Mouse (Mus musculus) CH12.LX (cell line): ENCODE measurements at regions not wholly inside any gene's neighbourhood (a gene's known extent, or its start where the extent isn't known, plus 50 kb on each side); places are given as distances from the start of the nearest gene placed in this dataset.

Experiments used
- E2F4 ChIP-seq: IDR thresholded peaks from 2 replicates; pipeline ENCODE4 v1.6.1; 2011; ENCODE audit warnings: low read depth, low read length, improper control_type of control experiment; ENCODE audit not compliant: insufficient replicate concordance
- EP300 ChIP-seq: IDR thresholded peaks from 2 replicates; pipeline ENCODE4 v1.6.1; 2011; ENCODE audit warnings: low read length, improper control_type of control experiment
- POLR2AphosphoS2 ChIP-seq: IDR thresholded peaks from 2 replicates; pipeline ENCODE4 v1.6.1; 2011; ENCODE audit warnings: low read depth, low read length, improper control_type of control experiment
- TCF12 ChIP-seq: IDR thresholded peaks from 2 replicates; pipeline ENCODE4 v1.6.1; 2014; ENCODE audit warnings: low read depth, mild to moderate bottlenecking, inconsistent platforms, low read length, improper control_type of control experiment
- ZC3H11A ChIP-seq: IDR thresholded peaks from 2 replicates; pipeline ENCODE4 v1.6.1; 2012; ENCODE audit warnings: low read depth, mild to moderate bottlenecking, inconsistent platforms, low read length, improper control_type of control experiment
- ZKSCAN1 ChIP-seq: IDR thresholded peaks from 2 replicates; pipeline ENCODE4 v1.6.1; 2012; ENCODE audit warnings: low read depth, inconsistent platforms, low read length, improper control_type of control experiment, borderline replicate concordance
- ZMIZ1 ChIP-seq: IDR thresholded peaks from 2 replicates; pipeline ENCODE4 v1.6.1; 2012; ENCODE audit warnings: low read depth, mild to moderate bottlenecking, inconsistent platforms, low read length, improper control_type of control experiment

DNA sequence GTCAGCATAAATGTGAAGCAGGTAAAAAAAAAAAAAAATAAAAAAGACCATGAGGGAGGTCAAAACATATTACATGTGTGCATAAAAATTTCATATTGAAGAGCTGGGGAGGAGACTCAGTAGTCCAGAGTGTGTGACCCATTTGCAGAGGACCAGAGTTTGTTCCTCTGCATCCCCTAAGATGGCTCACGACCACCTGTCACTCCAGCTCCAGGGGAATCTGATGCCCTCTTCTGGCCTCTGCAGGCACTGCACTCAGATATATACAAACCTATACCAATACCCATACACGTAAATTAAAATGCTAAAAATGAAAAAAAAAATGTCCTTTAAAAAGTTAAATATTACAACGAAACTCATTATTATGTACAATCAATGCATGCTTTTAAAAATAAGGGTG lies 551.4 kb downstream of the Pdcd6ip start:
- no peak for TF ChIP-seq ZMIZ1
- no peak for TF ChIP-seq POLR2AphosphoS2
- TF ChIP-seq ZKSCAN1, result no peak
- TF ChIP-seq ZC3H11A, result no peak
- TF ChIP-seq E2F4, result no peak
- TF ChIP-seq EP300, result no peak
- TF ChIP-seq TCF12, result no peak
